ENCODE assay signal across 11 mouse cellular contexts in genomic region chr1:93688154-93688553, GRCm38 (mm10). TPM values are rescaled to one million over a fixed set of nuclear protein-coding genes. Genes with fewer than 3 reads are reported as not detected.
DNase-seq lines count a peak whose midpoint lies in the region; ATAC-seq and TF ChIP-seq lines count a peak whose summit lies in the region.
"Had no signal": no experiment of that assay in that cellular context is flagged by ENCODE, and none has a peak within 500 bp of the region (broad histone marks: within the 10 kb centered on the region; RNA-seq: fewer than 3 reads in every experiment).

No protein-coding gene starts in this region.

- WGBS in liver, adult 2 months: 19% methylated on average over 8 of the region's 8 CpGs
- WGBS in liver, postnatal 0 days (ENCODE audit: insufficient replicate concordance): 62% methylated on average over 8 of the region's 8 CpGs
- 55% methylated on average over 8 of the region's 8 CpGs for WGBS in heart, embryonic 13.5 days

- no peak for TF ChIP-seq POLR2A in liver, adult 2 months (IDR thresholded peaks at IDR 0.05; ENCODE audit: extremely low read depth, insufficient read depth, low read length)

- peak; percentile 36 for DNase-seq in adrenal gland, adult 2 months
- DNase-seq in adrenal gland, adult 8-10 months: no peak
- DNase-seq in liver, adult 2 months (ENCODE audit: extremely low read depth, low read depth, low spot score): peak; percentile 82
- DNase-seq in liver, postnatal 0 days: no peak
- DNase-seq in kidney, postnatal 10 days: peak; percentile 83
- DNase-seq in right cerebral cortex, adult 18-20 months: no peak
- DNase-seq: liver, embryonic 13.5 days; retina, postnatal 1 day had no signal

- H3K4me1 ChIP-seq in liver, adult 2 months (ENCODE audit: control insufficient read depth, insufficient read depth, low read length): peaks cover 28% of the 10 kb centered on the region
- H3K4me1 ChIP-seq in liver, postnatal 0 days (ENCODE audit: insufficient read depth): peaks cover 15% of the 10 kb centered on the region; the same call in 1 of the 2 replicates
- peaks cover 22% of the 10 kb centered on the region for H3K4me1 ChIP-seq in heart, embryonic 13.5 days

- H3K27ac ChIP-seq in liver, adult 2 months (replicated peaks; ENCODE audit: insufficient read depth, low read depth, low read length): peak overlapping the region; percentile 53
- H3K27ac ChIP-seq in liver, postnatal 0 days (ENCODE audit: low read depth): no peak overlapping the region
- 0 out of 2 replicates have a peak overlapping the region, but pooled peaks have one; percentile 39 for H3K27ac ChIP-seq in heart, embryonic 13.5 days (replicated peaks)
- H3K27ac ChIP-seq: liver, embryonic 13.5 days had no signal

- H3K4me2 ChIP-seq in liver, postnatal 0 days (ENCODE audit: low read depth, low read length): no peak overlapping the region
- 0 out of 2 replicates have a peak overlapping the region, but pooled peaks have one; percentile 96 for H3K4me2 ChIP-seq in heart, embryonic 13.5 days
- H3K4me2 ChIP-seq: liver, embryonic 13.5 days had no signal

- no peak overlapping the region for H3K9ac ChIP-seq in liver, adult 2 months (ENCODE audit: low read depth, low read length)
- H3K9ac ChIP-seq in liver, postnatal 0 days (replicated peaks): no peak overlapping the region
- no peak overlapping the region for H3K9ac ChIP-seq in heart, embryonic 13.5 days
- H3K9ac ChIP-seq: liver, embryonic 13.5 days had no signal

- no peak for TF ChIP-seq EP300 in liver, postnatal 0 days (IDR thresholded peaks at IDR 0.05; ENCODE audit: low read depth)

- no peaks in the 10 kb centered on the region for H3K27me3 ChIP-seq in liver, adult 2 months (ENCODE audit: control insufficient read depth, insufficient read depth, low read length)
- peaks cover 32% of the 10 kb centered on the region for H3K27me3 ChIP-seq in liver, postnatal 0 days (ENCODE audit: insufficient read depth, low read length)
- peaks cover 10% of the 10 kb centered on the region; the same call in 1 of the 2 replicates for H3K27me3 ChIP-seq in heart, embryonic 13.5 days (replicated peaks)
- H3K27me3 ChIP-seq: Patski had no signal

- H3K4me3 ChIP-seq in liver, adult 2 months (ENCODE audit: insufficient read depth, low read depth, low read length): no peak overlapping the region
- no peak overlapping the region for H3K4me3 ChIP-seq in liver, postnatal 0 days (ENCODE audit: low read depth, low read length)
- no peak overlapping the region for H3K4me3 ChIP-seq in heart, embryonic 13.5 days
- H3K4me3 ChIP-seq: liver, embryonic 13.5 days had no signal

- H3K36me3 ChIP-seq in liver, adult 2 months (ENCODE audit: control insufficient read depth, insufficient read depth, low read length): no peaks in the 10 kb centered on the region
- H3K36me3 ChIP-seq in liver, postnatal 0 days (replicated peaks; ENCODE audit: insufficient read depth, low read length): no peaks in the 10 kb centered on the region
- H3K36me3 ChIP-seq in heart, embryonic 13.5 days: peaks cover 27% of the 10 kb centered on the region
- H3K36me3 ChIP-seq: liver, embryonic 13.5 days had no signal

- peak; percentile 60 for TF ChIP-seq CTCF in liver, adult 2 months (IDR thresholded peaks at IDR 0.05; ENCODE audit: low read depth, low read length)
- no peak for TF ChIP-seq CTCF in liver, postnatal 0 days (IDR thresholded peaks at IDR 0.05; ENCODE audit: low read depth)

- H3K9me3 ChIP-seq in liver, postnatal 0 days (ENCODE audit: low read length): no peaks in the 10 kb centered on the region
- no peaks in the 10 kb centered on the region for H3K9me3 ChIP-seq in heart, embryonic 13.5 days
- H3K9me3 ChIP-seq: liver, embryonic 13.5 days had no signal

- H3K79me2 ChIP-seq in liver, adult 2 months (ENCODE audit: control insufficient read depth, insufficient read depth, low read length): peaks cover 3% of the 10 kb centered on the region; the same call in 1 of the 2 replicates

- no peak for ATAC-seq in liver, postnatal 0 days
- no peak for ATAC-seq in heart, embryonic 13.5 days (ENCODE audit: extremely low read depth, insufficient number of reproducible peaks, low FRiP score, low TSS enrichment)
- no peak for ATAC-seq in cerebellum, adult (ENCODE audit: insufficient number of reproducible peaks, low FRiP score, low TSS enrichment)
- ATAC-seq: Patski had no signal

RNA-seq across cellular contexts. Expression of gene Bok, which starts 2.7 kb away (rescaled TPM):
- total RNA-seq in adrenal gland, adult 2 months (2021): 10 to 100 TPM in 1 of 2 experiments, 1 to 10 TPM in 1; 8.9 to 16.4 TPM
- 54.5 and 93.1 TPM in 2 replicates for polyA plus RNA-seq in adrenal gland, adult 2 months (2012; rRNA removed)
- total RNA-seq in adrenal gland, adult 8-10 months (2022): 10 to 100 TPM in 3 of 4 experiments, 1 to 10 TPM in 1; 9.1 to 13.5 (median 11.1) TPM
- 7.3 and 8.9 TPM in 2 replicates for total RNA-seq in liver, adult 2 months (2014; rRNA removed)
- 11.5 and 15.9 TPM in 2 replicates for polyA plus RNA-seq in liver, adult 2 months (2012; rRNA removed)
- 6.8 and 7.2 TPM in 2 replicates for polyA plus RNA-seq in liver, postnatal 0 days (2015; fragmentation: Nextera tagmentation; extraction: Ambion mirVana)
- polyA plus RNA-seq in heart, embryonic 13.5 days (2015; fragmentation: Nextera tagmentation; extraction: Ambion mirVana): 40.2 and 51.6 TPM in 2 replicates

RNA-seq across cellular contexts. Expression of gene Stk25, which starts 29.7 kb away (rescaled TPM):
- total RNA-seq in adrenal gland, adult 2 months (2021): 100 to 1,000 TPM; 115 to 140 TPM
- polyA plus RNA-seq in adrenal gland, adult 2 months (2012; rRNA removed): 65.7 and 66.4 TPM in 2 replicates
- total RNA-seq in adrenal gland, adult 8-10 months (2022): 100 to 1,000 TPM; 135 to 201 (median 170) TPM
- 22.0 and 31.7 TPM in 2 replicates for total RNA-seq in liver, adult 2 months (2014; rRNA removed)
- polyA plus RNA-seq in liver, adult 2 months (2012; rRNA removed): 33.9 and 41.4 TPM in 2 replicates
- polyA plus RNA-seq in liver, postnatal 0 days (2015; fragmentation: Nextera tagmentation; extraction: Ambion mirVana): 39.6 and 41.3 TPM in 2 replicates
- polyA plus RNA-seq in heart, embryonic 13.5 days (2015; fragmentation: Nextera tagmentation; extraction: Ambion mirVana): 132 and 138 TPM in 2 replicates

Comparison
In these comparisons a context has a peak if more than half of its experiments do, and no peak if none do; other contexts are left out.
1. DNase-seq: peak in adrenal gland, adult 2 months (single experiment), liver, adult 2 months (single experiment) and kidney, postnatal 10 days (single experiment); none in adrenal gland, adult 8-10 months (single experiment), liver, postnatal 0 days (single experiment) and right cerebral cortex, adult 18-20 months (single experiment).